Comparison of ENCODE assay signal across 8 mouse cellular contexts in genomic region chr2:36214023-36214422, GRCm38 (mm10). TPM values are rescaled to one million over a fixed set of nuclear protein-coding genes. Genes with fewer than 3 reads are reported as not detected.
A peak's percentile ranks its signal among the peaks of the same experiment; 100 is the strongest.
DNase-seq lines count a peak whose midpoint lies in the region; ATAC-seq and TF ChIP-seq lines count a peak whose summit lies in the region.

No protein-coding gene starts in this region.

- peak; percentile 58 for ATAC-seq in embryonic facial prominence, embryonic 12.5 days (ENCODE audit: insufficient number of reproducible peaks, insufficient read depth, low FRiP score, low TSS enrichment)
- peak; percentile 65 for ATAC-seq in limb, embryonic 11.5 days (ENCODE audit: insufficient number of reproducible peaks, low FRiP score, low TSS enrichment, low read depth)
- peak; percentile 85 for ATAC-seq in midbrain, embryonic 15.5 days (replicated peaks)

- no peak for TF ChIP-seq POLR2A in heart, adult 2 months (IDR thresholded peaks at IDR 0.05; ENCODE audit: insufficient read depth, low read depth, low read length)
- TF ChIP-seq POLR2A in kidney, adult 2 months (IDR thresholded peaks at IDR 0.05; ENCODE audit: low read depth, low read length): no peak

- no peak overlapping the region for H3K4me2 ChIP-seq in embryonic facial prominence, embryonic 12.5 days (replicated peaks)
- no peak overlapping the region for H3K4me2 ChIP-seq in limb, embryonic 11.5 days (ENCODE audit: low read depth, severe bottlenecking)
- no peak overlapping the region for H3K4me2 ChIP-seq in midbrain, embryonic 15.5 days

- peak; percentile 95 for TF ChIP-seq EP300 in heart, adult 2 months (IDR thresholded peaks at IDR 0.05; ENCODE audit: insufficient read depth, low read depth, low read length)

- H3K27me3 ChIP-seq in embryonic facial prominence, embryonic 12.5 days: peaks cover 15% of the 10 kb centered on the region
- H3K27me3 ChIP-seq in heart, adult 2 months (ENCODE audit: control insufficient read depth, insufficient read depth, low read length): no peaks in the 10 kb centered on the region
- no peaks in the 10 kb centered on the region for H3K27me3 ChIP-seq in kidney, adult 2 months (replicated peaks; ENCODE audit: control insufficient read depth, insufficient read depth, low read length)
- peaks cover 5% of the 10 kb centered on the region; the same call in 1 of the 2 replicates for H3K27me3 ChIP-seq in limb, embryonic 11.5 days (ENCODE audit: control insufficient read depth, insufficient read depth, low read length)
- peaks cover 35% of the 10 kb centered on the region for H3K27me3 ChIP-seq in midbrain, embryonic 15.5 days (replicated peaks)

- TF ChIP-seq CTCF in heart, adult 2 months (IDR thresholded peaks at IDR 0.05): peak; percentile 76
- TF ChIP-seq CTCF in kidney, adult 2 months (conservative IDR thresholded peaks at IDR 0.05; ENCODE audit: insufficient read depth, insufficient read length, low read depth, low read length): peak; percentile 95

- H3K79me2 ChIP-seq in heart, adult 2 months (replicated peaks; ENCODE audit: control insufficient read depth, insufficient read depth, low read length): no peaks in the 10 kb centered on the region

- peak; percentile 98 for DNase-seq in 3T3-L1 (ENCODE audit: low read depth, low spot score)
- peak; percentile 88 for DNase-seq in adrenal gland, postnatal 25 days
- peak; percentile 86 to 88 for DNase-seq in heart, adult 2 months
- peak; percentile 92 for DNase-seq in kidney, adult 2 months
- DNase-seq in limb, embryonic 11.5 days (ENCODE audit: low spot score): peak; percentile 95
- DNase-seq in spleen, adult 18-20 months: peak; percentile 56 to 74

- intact Hi-C loops in heart, adult 2 months (cut with DNase I): loop anchor here (1.0 to 5.0 kb wide), 4 partner anchors 62 to 230 kb away; partner anchors contain the start of genes Mrrf and Rbm18

- H3K9me3 ChIP-seq in embryonic facial prominence, embryonic 12.5 days: no peaks in the 10 kb centered on the region
- H3K9me3 ChIP-seq in limb, embryonic 11.5 days (ENCODE audit: control insufficient read depth, low read length): no peaks in the 10 kb centered on the region
- no peaks in the 10 kb centered on the region for H3K9me3 ChIP-seq in midbrain, embryonic 15.5 days

- H3K4me3 ChIP-seq in embryonic facial prominence, embryonic 12.5 days: no peak overlapping the region
- H3K4me3 ChIP-seq in heart, adult 2 months: no peak overlapping the region
- H3K4me3 ChIP-seq in kidney, adult 2 months (ENCODE audit: insufficient read depth, low read depth, low read length): no peak overlapping the region
- H3K4me3 ChIP-seq in limb, embryonic 11.5 days (ENCODE audit: low read depth, low read length): no peak overlapping the region
- H3K4me3 ChIP-seq in midbrain, embryonic 15.5 days: no peak overlapping the region

- WGBS in embryonic facial prominence, embryonic 12.5 days: 7% methylated on average over 8 of the region's 8 CpGs
- WGBS in heart, adult 2 months: under 1% methylated on average over 8 of the region's 8 CpGs
- WGBS in kidney, adult 2 months: under 1% methylated on average over 8 of the region's 8 CpGs
- 8% methylated on average over 8 of the region's 8 CpGs for WGBS in limb, embryonic 11.5 days
- WGBS in midbrain, embryonic 15.5 days: 7% methylated on average over 8 of the region's 8 CpGs

- no peaks in the 10 kb centered on the region for H3K36me3 ChIP-seq in embryonic facial prominence, embryonic 12.5 days
- no peaks in the 10 kb centered on the region for H3K36me3 ChIP-seq in heart, adult 2 months (ENCODE audit: control insufficient read depth, insufficient read depth, low read length)
- H3K36me3 ChIP-seq in kidney, adult 2 months (ENCODE audit: control insufficient read depth, insufficient read depth, low read length): no peaks in the 10 kb centered on the region
- no peaks in the 10 kb centered on the region for H3K36me3 ChIP-seq in limb, embryonic 11.5 days (ENCODE audit: control insufficient read depth, insufficient read depth, low read length)
- H3K36me3 ChIP-seq in midbrain, embryonic 15.5 days (replicated peaks): no peaks in the 10 kb centered on the region

- no peak overlapping the region for H3K9ac ChIP-seq in embryonic facial prominence, embryonic 12.5 days
- H3K9ac ChIP-seq in heart, adult 2 months (ENCODE audit: low read depth, low read length): no peak overlapping the region
- H3K9ac ChIP-seq in limb, embryonic 11.5 days (ENCODE audit: low read length): no peak overlapping the region
- no peak overlapping the region for H3K9ac ChIP-seq in midbrain, embryonic 15.5 days

- H3K4me1 ChIP-seq in embryonic facial prominence, embryonic 12.5 days: peaks cover 55% of the 10 kb centered on the region
- peaks cover 18% of the 10 kb centered on the region for H3K4me1 ChIP-seq in heart, adult 2 months (ENCODE audit: control insufficient read depth, insufficient read depth, low read length)
- H3K4me1 ChIP-seq in kidney, adult 2 months (ENCODE audit: control insufficient read depth, insufficient read depth, low read length): peaks cover 13% of the 10 kb centered on the region
- H3K4me1 ChIP-seq in limb, embryonic 11.5 days (ENCODE audit: control insufficient read depth, insufficient read depth, low read length): peaks cover 17% of the 10 kb centered on the region
- peaks cover 11% of the 10 kb centered on the region; the same call in 1 of the 2 replicates for H3K4me1 ChIP-seq in midbrain, embryonic 15.5 days

- no peak overlapping the region for H3K27ac ChIP-seq in embryonic facial prominence, embryonic 12.5 days
- peak overlapping the region; percentile 4; the same call in 1 of the 2 replicates for H3K27ac ChIP-seq in heart, adult 2 months
- H3K27ac ChIP-seq in kidney, adult 2 months (ENCODE audit: insufficient read depth, low read depth, low read length): no peak overlapping the region
- H3K27ac ChIP-seq in limb, embryonic 11.5 days (replicated peaks; ENCODE audit: low read depth, low read length): no peak overlapping the region
- H3K27ac ChIP-seq in midbrain, embryonic 15.5 days: no peak overlapping the region

RNA-seq across cellular contexts. Expression of gene Ptgs1, which starts 16.2 kb away (rescaled TPM):
- 8.7 and 12.4 TPM in 2 replicates for total RNA-seq in adrenal gland, postnatal 25 days (2021)
- polyA plus RNA-seq in embryonic facial prominence, embryonic 12.5 days (2016; fragmentation: Nextera tagmentation; extraction: Ambion mirVana): 6.7 and 8.9 TPM in 2 replicates
- 10 to 100 TPM; 14.4 to 15.8 TPM for total RNA-seq in heart, adult 2 months (2021)
- 20.0 and 22.3 TPM in 2 replicates for polyA plus RNA-seq in heart, adult 2 months (2012; rRNA removed)
- 25.6 and 28.2 TPM in 2 replicates for polyA plus RNA-seq in kidney, adult 2 months (2012; rRNA removed)
- 4.0 and 4.2 TPM in 2 replicates for polyA plus RNA-seq in limb, embryonic 11.5 days (2014; fragmentation: Nextera tagmentation; extraction: Ambion mirVana)
- 4.1 and 4.9 TPM in 2 replicates for polyA plus RNA-seq in midbrain, embryonic 15.5 days (2015; fragmentation: Nextera tagmentation; extraction: Ambion mirVana)
